Mouse (Mus musculus) limb, embryonic 14.5 days (tissue): ENCODE measurements around the gene Zgrf1. TPM values are rescaled to one million over a fixed set of nuclear protein-coding genes. Genes with fewer than 3 reads are reported as not detected.

Experiments used
- ATAC-seq: fragments of 200-750 bp; cut with Nextera tagmentation; 2 replicates; pipeline ENCODE4 v1.8.0; 2017; ENCODE audit warnings: low read depth, moderate number of reproducible peaks, moderate TSS enrichment; ENCODE audit not compliant: low FRiP score
- DNase-seq: peaks from one replicate; pipeline ENCODE4 v3.0.0-alpha.2; 2015; ENCODE audit warnings: low spot score
- H3K27ac ChIP-seq: fragments of 300-500 bp; sonication (generic); replicated peaks from 2 replicates; pipeline ENCODE4 v1.5.1; 2014; ENCODE audit warnings: low read depth, mild to moderate bottlenecking, low read length, moderate library complexity, mixed read lengths
- H3K27me3 ChIP-seq: fragments of 300-500 bp; sonication (generic); 2 replicates; pipeline ENCODE4 v1.6.1; 2014; ENCODE audit warnings: low read length, mixed read lengths; ENCODE audit not compliant: control insufficient read depth, insufficient read depth
- H3K36me3 ChIP-seq: fragments of 300-500 bp; sonication (generic); 2 replicates; pipeline ENCODE4 v1.6.1; 2014; ENCODE audit warnings: mild to moderate bottlenecking, low read length, moderate library complexity, mixed read lengths; ENCODE audit not compliant: control insufficient read depth, insufficient read depth
- H3K4me1 ChIP-seq: fragments of 300-500 bp; sonication (generic); 2 replicates; pipeline ENCODE4 v1.6.1; 2014; ENCODE audit warnings: antibody characterized with exemption, low read length, mixed read lengths; ENCODE audit not compliant: control insufficient read depth, insufficient read depth
- H3K4me2 ChIP-seq: fragments of 300-500 bp; sonication (generic); replicated peaks from 2 replicates; pipeline ENCODE4 v1.6.1; 2014; ENCODE audit warnings: low read depth, mild to moderate bottlenecking, low read length, moderate library complexity; ENCODE audit not compliant: severe bottlenecking
- H3K4me3 ChIP-seq: fragments of 300-500 bp; sonication (generic); replicated peaks from 2 replicates; pipeline ENCODE4 v1.5.1; 2014; ENCODE audit warnings: low read length
- H3K9ac ChIP-seq: fragments of 300-500 bp; sonication (generic); 2 replicates; pipeline ENCODE4 v1.6.1; 2014; ENCODE audit warnings: mild to moderate bottlenecking, low read depth, low read length, moderate library complexity; ENCODE audit not compliant: severe bottlenecking
- H3K9me3 ChIP-seq: fragments of 300-500 bp; sonication (generic); 2 replicates; pipeline ENCODE4 v1.6.1; 2016; ENCODE audit warnings: low read length; ENCODE audit not compliant: control insufficient read depth
- POLR2A ChIP-seq: fragments of 200-500 bp; IDR thresholded peaks from 2 replicates; pipeline ENCODE4 v1.8.0; 2012; ENCODE audit warnings: inconsistent platforms, mild to moderate bottlenecking, moderate library complexity, borderline replicate concordance; ENCODE audit not compliant: insufficient read depth, insufficient read length; ENCODE audit errors: extremely low read depth
- WGBS: fragments of 180-500 bp; shearing (Covaris S2); extraction: QIAGEN DNeasy Blood & Tissue Kit; methylation state at CpG from one replicate; pipeline ENCODE4 v1.1.7; 2014; 5-methylcytosine and 5-hydroxymethylcytosine counted together
- polyA plus RNA-seq, 2 experiments: library from polyadenylated mRNA; depleted of rRNA in 1 of 2; stranded (reverse) in 1 of 2; unstranded in 1 of 2; fragments of >200 nt; fragmentation: Nextera tagmentation in 1 of 2; extraction: Ambion mirVana in 1 of 2; gene quantifications; 2 replicates each; pipeline versions ENCODE4 v1.2.1 to v1.2.3; 2012 to 2014

Gene Zgrf1
- polyA plus RNA-seq, 2 experiments: 8.1 to 14.1 TPM

DNA sequence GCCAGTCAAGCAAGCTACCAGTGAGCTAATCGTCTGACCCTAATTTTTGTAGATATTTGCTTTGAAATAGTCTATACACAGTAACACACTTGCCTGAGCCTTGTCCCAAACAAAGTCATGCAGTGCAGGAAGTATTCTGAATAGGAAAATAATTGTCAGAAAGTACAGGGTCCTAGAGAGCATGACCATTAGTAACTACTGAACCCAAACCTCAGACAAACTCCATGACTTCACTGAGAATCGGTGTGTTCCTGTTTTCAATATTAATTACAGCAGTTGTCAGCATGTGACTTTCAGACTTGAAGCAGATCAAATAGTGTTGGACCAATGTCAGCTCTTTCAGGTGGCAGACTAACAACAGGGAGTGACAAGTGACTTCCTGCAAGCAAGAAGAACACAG lies 39.6 kb upstream of the Zgrf1 start:
- H3K4me3 ChIP-seq: no peak overlapping the region
- no peak for TF ChIP-seq POLR2A
- ATAC-seq (no peak), DNase-seq (no peak)
- H3K4me1 ChIP-seq: no peaks in the 10 kb centered on the region
- H3K9me3 ChIP-seq: no peaks in the 10 kb centered on the region
- 72% methylated on average over 2 of the region's 2 CpGs for WGBS
- H3K27me3 ChIP-seq: no peaks in the 10 kb centered on the region
- no peak overlapping the region for H3K9ac ChIP-seq
- no peak overlapping the region for H3K27ac ChIP-seq
- no peaks in the 10 kb centered on the region for H3K36me3 ChIP-seq
- H3K4me2 ChIP-seq: no peak overlapping the region

DNA sequence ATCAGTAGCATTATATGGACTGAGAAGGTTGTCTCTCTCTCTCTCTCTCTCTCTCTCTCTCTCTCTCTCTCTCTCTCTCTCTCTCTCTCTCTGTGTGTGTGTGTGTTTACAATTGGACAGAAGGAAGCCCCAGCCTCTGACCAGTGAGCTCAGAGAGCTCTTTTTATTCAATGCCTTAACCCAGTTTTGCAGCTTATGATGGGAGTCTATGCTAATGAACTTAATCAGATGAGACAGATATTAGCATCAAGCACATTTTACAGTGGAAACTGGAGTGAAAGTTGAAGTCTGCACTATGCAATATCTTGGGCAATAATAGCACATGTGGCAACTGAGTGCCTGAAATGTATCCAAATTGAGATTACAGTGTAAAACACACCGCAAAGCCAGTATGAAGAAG lies 38.0 kb upstream of the Zgrf1 start:
- Histone ChIP-seq H3K4me2 (no peak overlapping the region), H3K4me1 (no peaks in the 10 kb centered on the region), H3K9me3 (no peaks in the 10 kb centered on the region), H3K4me3 (no peak overlapping the region), H3K27me3 (no peaks in the 10 kb centered on the region), H3K9ac (no peak overlapping the region), H3K36me3 (no peaks in the 10 kb centered on the region), H3K27ac (no peak overlapping the region)
- ATAC-seq: no peak
- WGBS: 79% methylated on average over 1 of the region's 1 CpGs
- TF ChIP-seq POLR2A: no peak
- no peak for DNase-seq

DNA sequence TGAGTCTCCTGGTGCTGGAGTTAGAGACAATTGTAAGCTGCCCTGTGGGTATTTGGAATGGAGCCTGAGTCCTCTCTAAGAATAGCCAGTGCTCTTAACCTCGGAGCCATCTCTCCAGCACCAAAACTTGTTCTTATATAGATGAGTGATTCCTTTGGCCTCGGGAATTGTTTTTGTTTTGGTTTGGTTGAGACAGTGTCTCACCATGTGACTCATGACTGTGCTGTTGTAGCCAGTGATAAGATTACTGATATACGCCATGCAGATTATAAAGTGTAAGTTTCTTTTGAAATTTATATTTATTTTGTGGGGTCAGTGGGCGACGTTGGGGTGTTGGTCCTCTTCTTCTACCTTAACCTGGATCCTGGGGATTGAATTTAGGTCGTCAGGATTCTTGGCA lies 33.0 kb upstream of the Zgrf1 start:
- H3K9me3 ChIP-seq: no peaks in the 10 kb centered on the region
- no peaks in the 10 kb centered on the region for H3K4me1 ChIP-seq
- H3K4me3 ChIP-seq: no peak overlapping the region
- no peak for ATAC-seq
- no peak overlapping the region for H3K27ac ChIP-seq
- no peak for DNase-seq
- no peaks in the 10 kb centered on the region for H3K27me3 ChIP-seq
- 82% methylated on average over 6 of the region's 6 CpGs for whole genome bisulfite sequencing
- no peak overlapping the region for H3K4me2 ChIP-seq
- no peak overlapping the region for H3K9ac ChIP-seq
- no peak for TF ChIP-seq POLR2A
- H3K36me3 ChIP-seq: no peaks in the 10 kb centered on the region

DNA sequence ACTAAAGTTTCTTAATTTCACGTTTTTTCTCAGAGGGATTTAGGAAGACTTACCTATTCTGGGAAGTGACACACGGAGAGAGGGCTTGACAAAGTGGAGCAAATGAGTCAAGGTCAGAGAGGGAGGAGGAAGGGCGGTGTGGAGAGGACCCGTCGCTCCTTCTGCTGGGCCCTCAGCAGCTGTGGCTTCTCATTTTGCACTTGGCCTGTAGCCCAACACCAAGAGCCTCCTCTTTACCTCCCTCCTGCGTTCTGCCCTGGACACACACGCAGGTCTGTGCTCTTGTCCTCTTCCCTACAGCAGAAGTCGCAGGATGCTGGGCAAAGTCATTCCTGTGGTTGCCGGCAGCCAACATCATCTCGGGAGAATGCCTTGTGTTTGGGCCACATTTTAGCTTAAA lies 32.1 kb upstream of the Zgrf1 start:
- Histone ChIP-seq H3K4me2 (no peak overlapping the region), H3K36me3 (no peaks in the 10 kb centered on the region), H3K4me1 (no peaks in the 10 kb centered on the region), H3K27me3 (no peaks in the 10 kb centered on the region), H3K9ac (no peak overlapping the region), H3K9me3 (no peaks in the 10 kb centered on the region), H3K27ac (no peak overlapping the region), H3K4me3 (no peak overlapping the region)
- no peak for DNase-seq
- WGBS: 68% methylated on average over 10 of the region's 10 CpGs
- no peak for TF ChIP-seq POLR2A
- no peak for ATAC-seq

DNA sequence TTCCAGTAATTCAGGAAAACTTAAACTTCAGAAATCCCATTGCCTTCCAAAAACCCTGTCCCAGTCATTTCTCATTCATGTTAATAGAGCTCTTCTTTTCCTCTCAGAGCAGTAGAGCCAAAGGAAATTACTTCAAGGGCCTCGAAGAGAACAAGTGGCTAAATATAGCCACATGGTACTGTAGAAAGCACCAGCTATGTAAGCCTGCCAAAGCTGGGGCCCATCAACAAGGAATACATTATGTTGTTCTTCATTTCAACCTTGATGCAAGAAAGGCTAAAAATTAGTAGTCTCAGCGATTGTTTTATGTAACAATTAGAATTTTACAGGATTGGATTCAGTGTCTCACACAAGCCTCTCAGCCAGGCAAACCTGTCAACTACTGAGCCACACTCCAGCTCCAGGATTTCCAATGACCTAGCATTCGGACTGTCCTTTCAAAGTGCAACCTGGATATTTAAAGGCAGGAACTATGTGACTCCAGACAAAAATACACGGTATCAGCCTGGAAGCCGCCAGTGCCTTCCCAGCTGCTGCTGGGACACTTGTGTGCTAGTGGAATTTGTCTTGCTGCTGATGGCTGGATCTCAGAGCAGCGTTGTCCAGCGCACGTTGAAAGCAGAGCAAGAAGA lies 28.0 kb upstream of the Zgrf1 start:
- Histone ChIP-seq H3K4me3 (no peak overlapping the region), H3K4me2 (no peak overlapping the region), H3K36me3 (no peaks in the 10 kb centered on the region), H3K27me3 (no peaks in the 10 kb centered on the region), H3K9ac (no peak overlapping the region), H3K27ac (no peak overlapping the region), H3K9me3 (no peaks in the 10 kb centered on the region), H3K4me1 (no peaks in the 10 kb centered on the region)
- DNase-seq (no peak), ATAC-seq (no peak; the same call in 1 of the 2 replicates)
- TF ChIP-seq POLR2A: no peak
- 79% methylated on average over 8 of the region's 8 CpGs for WGBS
